In the genomic region with DNA sequence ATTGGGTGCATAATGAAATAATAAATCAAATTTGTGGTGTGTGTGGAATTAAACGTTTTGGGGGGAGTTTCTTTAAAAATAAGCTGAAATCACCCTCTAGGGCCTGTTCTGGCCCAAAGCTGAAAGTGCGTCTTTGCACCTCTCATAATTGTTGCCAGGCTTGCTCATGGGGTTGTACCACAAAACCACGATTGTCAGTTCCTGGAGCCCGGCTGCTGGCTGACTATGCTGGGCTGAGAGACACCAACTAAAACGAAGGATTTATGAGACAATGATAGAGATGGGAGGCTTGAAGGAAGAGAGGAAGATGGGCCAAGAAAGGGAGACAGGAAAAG, we compare ENCODE assay signal across 14 mouse cellular contexts. TPM values are rescaled to one million over a fixed set of nuclear protein-coding genes. Genes with fewer than 3 reads are reported as not detected.
DNase-seq lines count a peak whose midpoint lies in the region; ATAC-seq and TF ChIP-seq lines count a peak whose summit lies in the region.
"Had no signal": no experiment of that assay in that cellular context is flagged by ENCODE, and none has a peak within 500 bp of the region (broad histone marks: within the 10 kb centered on the region; RNA-seq: fewer than 3 reads in every experiment).

No protein-coding gene starts in this region.

- ATAC-seq in neural tube, embryonic 12.5 days (ENCODE audit: low FRiP score, low read depth), result no peak
- no peak for ATAC-seq in hindbrain, embryonic 12.5 days (ENCODE audit: low FRiP score)
- ATAC-seq: CD4-positive, CD25-positive, alpha-beta regulatory T cell, adult 4 months; intestine, postnatal 0 days; liver, postnatal 0 days had no signal

- peaks cover 3% of the 10 kb centered on the region; the same call in 1 of the 2 replicates for H3K79me2 ChIP-seq in heart, adult 2 months (replicated peaks; ENCODE audit: control insufficient read depth, insufficient read depth, low read length)

- no peak for TF ChIP-seq EP300 in heart, adult 2 months (IDR thresholded peaks at IDR 0.05; ENCODE audit: insufficient read depth, low read depth, low read length)

- H3K9me3 ChIP-seq in neural tube, embryonic 12.5 days, result no peaks in the 10 kb centered on the region
- no peaks in the 10 kb centered on the region for H3K9me3 ChIP-seq in hindbrain, embryonic 12.5 days (replicated peaks)
- H3K9me3 ChIP-seq: heart, embryonic 13.5 days; megakaryocyte, embryonic 14.5 days had no signal

- intact Hi-C loops in heart, adult 2 months (cut with DNase I), result loop anchor here (2.0 kb wide), 1 partner anchor 13 kb away; no protein-coding TSS in a partner anchor
- intact Hi-C loops in heart, postnatal 25 days (cut with DNase I), result loop anchor here (2.0 kb wide), 1 partner anchor 13 kb away; no protein-coding TSS in a partner anchor

- no peak for TF ChIP-seq POLR2A in heart, adult 2 months (IDR thresholded peaks at IDR 0.05; ENCODE audit: insufficient read depth, low read depth, low read length)

- DNase-seq in heart, adult 2 months, result no peak
- no peak for DNase-seq in heart, postnatal 25 days (ENCODE audit: low spot score)
- no peak for DNase-seq in neural tube, embryonic 10.5 days (ENCODE audit: extremely low spot score, low spot score)
- no peak for DNase-seq in cerebellum, postnatal 25 days
- no peak for DNase-seq in right cerebral cortex, postnatal 25 days
- DNase-seq in gastrocnemius, postnatal 25 days, result no peak
- DNase-seq: cerebellum, adult 18-20 months; liver, postnatal 0 days had no signal

- H3K4me1 ChIP-seq in heart, adult 2 months (ENCODE audit: control insufficient read depth, insufficient read depth, low read length), result peaks cover 25% of the 10 kb centered on the region
- peaks cover 44% of the 10 kb centered on the region for H3K4me1 ChIP-seq in neural tube, embryonic 12.5 days
- H3K4me1 ChIP-seq in hindbrain, embryonic 12.5 days, result peaks cover 31% of the 10 kb centered on the region

- peak overlapping the region; percentile 64 for H3K27ac ChIP-seq in heart, adult 2 months
- no peak overlapping the region for H3K27ac ChIP-seq in neural tube, embryonic 12.5 days
- no peak overlapping the region for H3K27ac ChIP-seq in hindbrain, embryonic 12.5 days
- H3K27ac ChIP-seq: heart, embryonic 13.5 days had no signal

- H3K9ac ChIP-seq in heart, adult 2 months (ENCODE audit: low read depth, low read length), result no peak overlapping the region
- H3K9ac ChIP-seq in neural tube, embryonic 12.5 days, result no peak overlapping the region
- 0 out of 2 replicates have a peak overlapping the region, but pooled peaks have one; percentile 43 for H3K9ac ChIP-seq in hindbrain, embryonic 12.5 days
- H3K9ac ChIP-seq: heart, embryonic 13.5 days; liver, postnatal 0 days had no signal

- H3K36me3 ChIP-seq in heart, adult 2 months (ENCODE audit: control insufficient read depth, insufficient read depth, low read length), result peaks cover 26% of the 10 kb centered on the region
- H3K36me3 ChIP-seq in neural tube, embryonic 12.5 days, result peaks cover 37% of the 10 kb centered on the region
- peaks cover 7% of the 10 kb centered on the region; the same call in 1 of the 2 replicates for H3K36me3 ChIP-seq in hindbrain, embryonic 12.5 days

- TF ChIP-seq CTCF in heart, adult 2 months (IDR thresholded peaks at IDR 0.05), result no peak

- WGBS in heart, adult 2 months, result 41% methylated on average over 5 of the region's 5 CpGs
- 29% methylated on average over 5 of the region's 5 CpGs for WGBS in neural tube, embryonic 12.5 days
- WGBS in hindbrain, embryonic 12.5 days, result 49% methylated on average over 5 of the region's 5 CpGs

- peak overlapping the region; percentile 49 for H3K4me2 ChIP-seq in neural tube, embryonic 12.5 days (replicated peaks)
- no peak overlapping the region for H3K4me2 ChIP-seq in hindbrain, embryonic 12.5 days (replicated peaks)
- H3K4me2 ChIP-seq: heart, embryonic 13.5 days had no signal

- no peak overlapping the region for H3K4me3 ChIP-seq in heart, adult 2 months
- H3K4me3 ChIP-seq in neural tube, embryonic 12.5 days, result no peak overlapping the region
- no peak overlapping the region for H3K4me3 ChIP-seq in hindbrain, embryonic 12.5 days
- H3K4me3 ChIP-seq: heart, embryonic 13.5 days; megakaryocyte, embryonic 14.5 days had no signal

- no peaks in the 10 kb centered on the region for H3K27me3 ChIP-seq in heart, adult 2 months (ENCODE audit: control insufficient read depth, insufficient read depth, low read length)
- peaks cover 5% of the 10 kb centered on the region for H3K27me3 ChIP-seq in neural tube, embryonic 12.5 days (replicated peaks)
- H3K27me3 ChIP-seq in hindbrain, embryonic 12.5 days, result no peaks in the 10 kb centered on the region
- H3K27me3 ChIP-seq: heart, embryonic 13.5 days had no signal

RNA-seq across cellular contexts. Expression of a gene that starts 15.1 kb away (rescaled TPM):
- 10 to 100 TPM; 20.7 to 29.6 TPM for total RNA-seq in heart, adult 2 months (2021)
- polyA plus RNA-seq in heart, adult 2 months (2012; rRNA removed), result 15.6 and 24.2 TPM in 2 replicates
- 10 to 100 TPM; 27.6 to 33.6 TPM for total RNA-seq in heart, postnatal 25 days (2021)
- polyA plus RNA-seq in neural tube, embryonic 12.5 days (2016; fragmentation: Nextera tagmentation; extraction: Ambion mirVana), result 44.0 and 44.6 TPM in 2 replicates
- polyA plus RNA-seq in hindbrain, embryonic 12.5 days (2016; fragmentation: Nextera tagmentation; extraction: Ambion mirVana), result 43.8 and 45.9 TPM in 2 replicates
- 1 to 10 TPM; 4.5 to 6.0 TPM for total RNA-seq in gastrocnemius, postnatal 25 days (2021)
